Mouse (Mus musculus): ENCODE data around the gene Pou2f3. TPM values are rescaled to one million over a fixed set of nuclear protein-coding genes. Genes with fewer than 3 reads are reported as not detected.

Pou2f3 gene
- polyA plus RNA-seq, 1 experiment from 2014 or later, result 12.7 TPM

DNA sequence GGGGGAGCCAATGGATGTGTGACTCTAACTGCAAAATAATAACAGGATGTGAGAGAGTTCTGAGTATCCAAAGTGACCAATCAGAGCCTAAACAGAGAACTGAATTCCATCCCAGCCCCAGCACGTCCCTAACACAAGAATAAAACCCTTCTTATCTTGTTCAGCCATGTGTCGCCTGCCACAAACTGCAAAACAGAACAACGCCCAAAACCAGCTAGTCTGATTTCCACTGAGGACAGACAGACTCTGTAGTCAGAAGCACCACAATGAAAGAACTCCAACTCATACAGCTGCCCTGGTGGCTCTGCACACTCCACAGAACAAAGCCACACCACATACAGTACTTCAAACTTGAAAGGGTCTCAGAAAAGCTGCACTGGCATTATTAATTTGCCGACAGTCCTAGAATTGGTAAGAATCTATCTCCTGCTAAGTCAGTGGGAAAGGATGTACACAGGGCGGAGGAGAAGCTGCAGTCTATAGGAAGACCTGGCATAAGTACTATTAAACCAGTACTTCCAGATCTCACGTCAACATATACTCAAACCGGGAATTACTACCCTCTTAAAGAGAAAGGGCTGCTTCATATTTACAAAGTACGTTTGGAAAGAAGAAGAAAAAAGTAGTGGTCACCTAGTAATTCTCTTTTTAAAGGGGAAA, 108.1 kb downstream of the Pou2f3 start:
- no peak for ATAC-seq (ENCODE audit: insufficient number of reproducible peaks, low FRiP score, low TSS enrichment, low read depth)
- Histone ChIP-seq H3K4me2 (replicated peaks) (peak overlapping the region; percentile 85), H3K9ac (no peak overlapping the region), H3K4me1 (peaks cover 37% of the 10 kb centered on the region), H3K36me3 (no peaks in the 10 kb centered on the region), H3K9me3 (replicated peaks) (no peaks in the 10 kb centered on the region), H3K27me3 (no peaks in the 10 kb centered on the region), H3K27ac (replicated peaks) (0 out of 2 replicates have a peak overlapping the region, but pooled peaks have one; percentile 12), H3K4me3 (replicated peaks) (peak overlapping the region; percentile 82; the same call in 1 of the 2 replicates)
- WGBS, result 60% methylated on average over 8 of the region's 8 CpGs

DNA sequence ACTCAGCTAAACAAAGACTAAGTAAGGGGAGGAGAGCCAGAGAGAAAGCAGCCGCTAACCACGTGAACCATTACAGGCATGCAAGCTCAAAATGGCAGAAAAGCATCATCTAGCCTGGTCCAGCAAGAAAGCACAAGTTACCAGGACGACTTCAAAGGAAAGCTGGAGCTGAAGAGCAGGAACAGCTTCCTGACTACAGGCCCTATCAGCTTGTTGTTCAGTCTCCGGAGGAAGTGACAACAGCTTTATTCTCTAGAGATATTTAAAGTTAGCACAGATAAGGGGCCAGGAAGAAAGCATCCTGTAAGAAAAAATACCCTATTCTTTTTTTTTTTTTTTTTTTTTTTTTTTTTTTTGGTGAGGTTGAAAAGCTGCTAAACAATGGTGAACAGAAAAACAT, 111.2 kb downstream of the Pou2f3 start:
- no peak overlapping the region for H3K4me3 ChIP-seq (replicated peaks)
- H3K27me3 ChIP-seq, result no peaks in the 10 kb centered on the region
- peaks cover 39% of the 10 kb centered on the region for H3K4me1 ChIP-seq
- WGBS, result 46% methylated on average over 4 of the region's 4 CpGs
- no peak overlapping the region for H3K9ac ChIP-seq
- H3K4me2 ChIP-seq (replicated peaks), result no peak overlapping the region
- H3K36me3 ChIP-seq, result no peaks in the 10 kb centered on the region
- no peak for ATAC-seq (ENCODE audit: insufficient number of reproducible peaks, low FRiP score, low TSS enrichment, low read depth)
- H3K27ac ChIP-seq (replicated peaks), result no peak overlapping the region
- H3K9me3 ChIP-seq (replicated peaks), result no peaks in the 10 kb centered on the region

DNA sequence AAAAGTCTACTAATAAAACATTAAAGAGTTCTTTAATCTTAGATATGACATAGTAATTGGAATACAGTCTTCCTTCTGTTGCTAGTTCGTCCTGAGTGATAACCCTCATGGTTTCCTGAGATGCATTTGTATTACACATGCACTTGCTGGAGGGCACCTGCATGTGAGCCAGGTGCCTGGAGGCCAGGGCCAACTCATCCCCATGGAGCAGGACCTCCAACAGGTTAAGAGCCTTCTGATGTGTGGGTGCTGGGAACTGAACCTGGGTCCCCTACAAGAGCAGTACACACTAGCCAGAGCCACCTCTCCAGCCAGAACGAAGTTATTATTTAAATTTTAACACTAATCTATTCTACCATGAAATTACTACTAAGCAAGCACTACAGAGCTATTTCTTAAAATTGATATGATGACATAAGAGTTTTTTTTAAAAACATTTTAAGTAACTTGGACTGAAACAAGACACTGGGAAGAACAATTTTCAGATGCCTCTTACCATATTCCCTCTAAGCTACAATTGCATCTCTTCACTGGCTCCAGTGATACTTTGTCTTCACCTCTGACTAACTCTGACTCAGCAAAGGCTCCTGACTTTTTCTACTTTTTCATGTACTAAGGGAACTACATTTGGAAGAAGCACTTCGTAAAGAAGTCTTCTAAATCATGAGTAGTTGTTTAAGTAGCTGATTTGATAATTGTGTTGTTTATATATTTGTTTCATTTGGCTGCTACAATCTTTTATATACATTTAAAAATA, 112.2 kb downstream of the Pou2f3 start:
- Histone ChIP-seq H3K4me3 (replicated peaks) (no peak overlapping the region), H3K36me3 (no peaks in the 10 kb centered on the region), H3K27me3 (no peaks in the 10 kb centered on the region), H3K9ac (no peak overlapping the region), H3K4me2 (replicated peaks) (no peak overlapping the region), H3K9me3 (replicated peaks) (no peaks in the 10 kb centered on the region), H3K27ac (replicated peaks) (no peak overlapping the region), H3K4me1 (peaks cover 35% of the 10 kb centered on the region)
- WGBS, result 82% methylated on average over 3 of the region's 3 CpGs
- no peak for ATAC-seq (ENCODE audit: insufficient number of reproducible peaks, low FRiP score, low TSS enrichment, low read depth)

DNA sequence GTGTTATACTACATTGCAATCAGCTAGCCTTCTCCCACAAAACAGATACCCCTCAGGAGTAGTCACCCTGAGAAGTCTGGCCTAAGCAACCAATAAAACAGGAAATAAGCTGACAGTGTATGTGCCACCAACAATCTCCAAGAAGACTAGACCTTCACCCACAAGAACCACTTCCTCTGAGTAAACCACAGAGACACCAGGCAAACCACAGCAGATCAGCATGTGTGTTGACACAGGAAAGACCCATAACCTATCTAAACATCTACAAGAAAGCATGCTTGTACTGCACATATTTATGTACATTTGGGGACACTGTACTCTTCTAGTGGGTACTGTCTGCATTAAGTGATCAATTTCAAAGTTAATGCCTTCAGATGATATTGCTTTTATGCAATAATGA, 113.8 kb downstream of the Pou2f3 start:
- Histone ChIP-seq H3K4me3 (replicated peaks) (no peak overlapping the region), H3K36me3 (no peaks in the 10 kb centered on the region), H3K27ac (replicated peaks) (no peak overlapping the region), H3K27me3 (no peaks in the 10 kb centered on the region), H3K4me2 (replicated peaks) (no peak overlapping the region), H3K4me1 (peaks cover 28% of the 10 kb centered on the region), H3K9me3 (replicated peaks) (no peaks in the 10 kb centered on the region), H3K9ac (no peak overlapping the region)
- no peak for ATAC-seq (ENCODE audit: insufficient number of reproducible peaks, low FRiP score, low TSS enrichment, low read depth)

DNA sequence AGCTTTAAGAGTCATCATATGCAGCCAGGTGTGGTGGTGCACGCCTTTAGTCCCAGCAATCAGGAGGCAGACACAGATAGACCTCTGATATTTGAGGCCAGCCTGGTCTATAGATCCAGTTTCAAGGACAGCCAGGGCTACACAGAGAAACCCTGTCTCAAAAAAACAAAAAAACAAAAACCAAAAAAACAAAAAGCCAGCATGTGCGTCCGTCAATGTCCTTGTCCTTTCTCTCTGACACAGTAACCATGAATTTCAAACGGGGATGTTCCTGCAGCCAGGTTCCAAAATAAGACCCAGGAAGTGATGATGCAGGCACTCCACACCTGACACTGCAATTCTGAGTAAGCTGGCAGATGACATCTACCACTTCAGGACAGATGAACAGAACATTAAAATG, 115.3 kb downstream of the Pou2f3 start:
- Histone ChIP-seq H3K4me2 (replicated peaks) (no peak overlapping the region), H3K27me3 (no peaks in the 10 kb centered on the region), H3K36me3 (no peaks in the 10 kb centered on the region), H3K9me3 (replicated peaks) (no peaks in the 10 kb centered on the region), H3K9ac (no peak overlapping the region), H3K4me3 (replicated peaks) (no peak overlapping the region), H3K4me1 (peaks cover 23% of the 10 kb centered on the region), H3K27ac (replicated peaks) (no peak overlapping the region)
- no peak for ATAC-seq (ENCODE audit: insufficient number of reproducible peaks, low FRiP score, low TSS enrichment, low read depth)
- 89% methylated on average over 4 of the region's 4 CpGs for WGBS

DNA sequence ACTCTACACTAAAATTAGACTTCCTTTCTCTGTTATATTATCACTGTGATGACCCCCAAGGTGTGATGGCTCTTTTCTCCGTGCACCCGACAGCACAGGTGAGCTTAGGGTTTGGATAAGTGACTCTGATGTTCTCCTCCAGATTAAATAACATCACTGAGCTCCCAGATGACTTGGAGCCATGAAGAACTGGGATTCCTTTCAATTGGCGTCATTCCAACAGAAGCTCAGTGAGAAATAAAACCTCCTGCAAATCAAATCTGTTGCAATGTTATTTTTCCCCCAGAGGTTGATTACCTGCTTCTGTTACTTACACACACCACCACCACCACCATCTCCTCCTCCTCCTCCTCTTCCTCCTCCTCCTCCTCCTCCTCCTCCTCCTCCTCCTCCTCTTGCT, 116.4 kb downstream of the Pou2f3 start:
- Histone ChIP-seq H3K4me3 (replicated peaks) (no peak overlapping the region), H3K27ac (replicated peaks) (no peak overlapping the region), H3K9ac (no peak overlapping the region), H3K4me2 (replicated peaks) (no peak overlapping the region), H3K36me3 (no peaks in the 10 kb centered on the region), H3K4me1 (peaks cover 23% of the 10 kb centered on the region), H3K27me3 (no peaks in the 10 kb centered on the region), H3K9me3 (replicated peaks) (no peaks in the 10 kb centered on the region)
- no peak for ATAC-seq (ENCODE audit: insufficient number of reproducible peaks, low FRiP score, low TSS enrichment, low read depth)
- WGBS, result 48% methylated on average over 3 of the region's 3 CpGs

GRCm38 (mm10) chr9:43085686-43086285, 124.4 kb downstream of the Pou2f3 start:
- Histone ChIP-seq H3K27me3 (no peaks in the 10 kb centered on the region), H3K4me1 (peaks cover 14% of the 10 kb centered on the region), H3K4me2 (replicated peaks) (no peak overlapping the region), H3K4me3 (replicated peaks) (no peak overlapping the region), H3K27ac (replicated peaks) (no peak overlapping the region), H3K9ac (no peak overlapping the region), H3K36me3 (no peaks in the 10 kb centered on the region), H3K9me3 (replicated peaks) (no peaks in the 10 kb centered on the region)
- WGBS, result 86% methylated on average over 1 of the region's 1 CpGs
- no peak for ATAC-seq (ENCODE audit: insufficient number of reproducible peaks, low FRiP score, low TSS enrichment, low read depth)

DNA sequence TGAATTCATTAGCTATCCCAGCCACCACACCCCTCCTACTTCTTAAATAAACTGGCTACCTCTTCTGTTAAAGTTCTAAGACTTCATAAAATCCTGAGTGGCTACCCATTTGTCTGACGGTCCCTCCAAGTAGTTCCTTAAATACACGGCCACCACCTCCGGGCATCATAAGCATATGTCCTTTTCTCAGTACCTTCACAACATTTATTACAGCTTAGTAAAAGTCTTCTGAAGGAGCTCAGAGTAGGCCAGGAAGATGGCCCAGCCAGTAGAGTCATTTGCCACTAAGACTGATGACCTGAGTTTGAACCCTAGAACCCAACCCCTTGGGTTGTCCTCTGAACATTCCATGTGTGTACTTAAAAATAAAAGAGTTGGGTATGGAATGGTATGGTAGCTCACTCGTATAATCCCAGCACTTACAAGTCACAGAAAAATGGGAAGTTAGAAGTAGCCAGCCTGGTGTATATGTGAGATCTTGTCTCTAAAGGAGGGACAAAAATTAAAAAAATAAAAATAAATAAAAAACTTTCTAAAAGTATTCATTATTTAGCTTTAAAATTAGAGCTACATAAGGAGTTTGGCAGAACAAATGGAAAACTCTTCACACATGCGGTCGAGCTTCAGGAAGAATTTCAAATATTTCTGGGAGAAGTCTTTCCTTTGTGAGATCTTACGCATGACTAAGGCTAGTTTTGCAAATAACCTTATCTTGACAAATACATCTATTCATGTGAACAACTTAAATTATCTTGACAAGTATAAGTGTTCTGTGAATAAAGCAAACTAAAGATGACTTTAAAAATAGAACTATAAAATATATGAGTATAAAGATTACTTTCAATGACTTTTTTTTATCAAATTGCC, 125.4 kb downstream of the Pou2f3 start:
- no peak overlapping the region for H3K4me3 ChIP-seq (replicated peaks)
- H3K4me2 ChIP-seq (replicated peaks), result no peak overlapping the region
- H3K36me3 ChIP-seq, result no peaks in the 10 kb centered on the region
- no peak for ATAC-seq (ENCODE audit: insufficient number of reproducible peaks, low FRiP score, low TSS enrichment, low read depth)
- no peaks in the 10 kb centered on the region for H3K27me3 ChIP-seq
- 59% methylated on average over 7 of the region's 7 CpGs for WGBS
- no peak overlapping the region for H3K27ac ChIP-seq (replicated peaks)
- no peaks in the 10 kb centered on the region for H3K9me3 ChIP-seq (replicated peaks)
- peaks cover 19% of the 10 kb centered on the region for H3K4me1 ChIP-seq
- H3K9ac ChIP-seq, result no peak overlapping the region

GRCm38 (mm10) chr9:43083441-43084055, 126.6 kb downstream of the Pou2f3 start:
- WGBS, result 47% methylated on average over 7 of the region's 7 CpGs
- Histone ChIP-seq H3K4me2 (replicated peaks) (no peak overlapping the region), H3K9me3 (replicated peaks) (no peaks in the 10 kb centered on the region), H3K4me3 (replicated peaks) (no peak overlapping the region), H3K27ac (replicated peaks) (no peak overlapping the region), H3K27me3 (no peaks in the 10 kb centered on the region), H3K36me3 (no peaks in the 10 kb centered on the region), H3K4me1 (peaks cover 19% of the 10 kb centered on the region), H3K9ac (no peak overlapping the region)
- no peak for ATAC-seq (ENCODE audit: insufficient number of reproducible peaks, low FRiP score, low TSS enrichment, low read depth)

DNA sequence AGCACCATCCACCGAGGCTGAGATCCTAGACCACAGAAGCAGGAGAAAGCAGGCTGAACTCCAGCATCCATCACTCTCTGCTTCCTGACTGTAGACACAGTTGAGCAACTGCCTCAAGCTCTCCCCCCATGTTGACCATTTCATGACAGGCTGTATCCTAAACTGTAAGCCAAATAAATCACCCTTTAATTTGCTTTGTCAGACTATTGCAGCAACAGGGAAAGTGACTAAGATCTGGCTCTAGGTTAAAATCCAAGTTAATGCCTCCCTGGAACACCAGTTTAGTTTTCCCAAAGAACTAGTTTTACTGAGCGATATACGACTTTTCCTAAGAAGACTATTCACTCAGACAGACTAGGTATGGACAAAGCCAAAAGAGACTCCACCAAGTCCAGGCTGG, 131.5 kb downstream of the Pou2f3 start:
- H3K9me3 ChIP-seq (replicated peaks), result no peaks in the 10 kb centered on the region
- no peak overlapping the region for H3K4me2 ChIP-seq (replicated peaks)
- WGBS, result 81% methylated on average over 3 of the region's 3 CpGs
- no peak overlapping the region for H3K4me3 ChIP-seq (replicated peaks)
- H3K36me3 ChIP-seq, result no peaks in the 10 kb centered on the region
- ATAC-seq (ENCODE audit: insufficient number of reproducible peaks, low FRiP score, low TSS enrichment, low read depth), result no peak
- H3K27ac ChIP-seq (replicated peaks), result no peak overlapping the region
- no peaks in the 10 kb centered on the region for H3K27me3 ChIP-seq
- no peak overlapping the region for H3K9ac ChIP-seq
- 0 out of 2 replicates have a peak, but pooled peaks cover 11% of the 10 kb centered on the region for H3K4me1 ChIP-seq

DNA sequence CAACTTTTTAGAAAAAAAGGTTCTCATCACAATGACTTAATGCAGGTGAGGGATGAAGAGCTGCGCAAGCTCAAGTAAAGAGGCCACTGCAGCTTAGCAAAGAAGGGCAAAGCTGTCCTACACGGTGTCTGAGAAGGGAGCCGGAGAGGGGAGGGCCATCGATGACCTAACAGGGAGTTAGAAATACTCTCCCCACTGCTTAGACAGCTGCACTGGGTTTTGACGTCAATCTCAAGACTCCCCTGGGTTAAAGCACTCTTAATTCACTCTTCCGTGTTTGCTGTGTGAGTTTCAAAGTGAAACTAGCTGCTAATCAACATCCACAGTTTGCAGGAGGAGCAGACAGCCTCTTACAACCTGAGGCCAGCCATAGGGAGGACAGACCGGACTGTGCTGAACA, 134.0 kb downstream of the Pou2f3 start:
- no peak overlapping the region for H3K4me3 ChIP-seq (replicated peaks)
- no peaks in the 10 kb centered on the region for H3K9me3 ChIP-seq (replicated peaks)
- H3K27ac ChIP-seq (replicated peaks), result no peak overlapping the region
- no peaks in the 10 kb centered on the region for H3K36me3 ChIP-seq
- no peak overlapping the region for H3K9ac ChIP-seq
- no peak overlapping the region for H3K4me2 ChIP-seq (replicated peaks)
- no peak for ATAC-seq (ENCODE audit: insufficient number of reproducible peaks, low FRiP score, low TSS enrichment, low read depth)
- H3K27me3 ChIP-seq, result no peaks in the 10 kb centered on the region
- peaks cover 14% of the 10 kb centered on the region for H3K4me1 ChIP-seq
- WGBS, result 67% methylated on average over 7 of the region's 7 CpGs
